In the genomic region with DNA sequence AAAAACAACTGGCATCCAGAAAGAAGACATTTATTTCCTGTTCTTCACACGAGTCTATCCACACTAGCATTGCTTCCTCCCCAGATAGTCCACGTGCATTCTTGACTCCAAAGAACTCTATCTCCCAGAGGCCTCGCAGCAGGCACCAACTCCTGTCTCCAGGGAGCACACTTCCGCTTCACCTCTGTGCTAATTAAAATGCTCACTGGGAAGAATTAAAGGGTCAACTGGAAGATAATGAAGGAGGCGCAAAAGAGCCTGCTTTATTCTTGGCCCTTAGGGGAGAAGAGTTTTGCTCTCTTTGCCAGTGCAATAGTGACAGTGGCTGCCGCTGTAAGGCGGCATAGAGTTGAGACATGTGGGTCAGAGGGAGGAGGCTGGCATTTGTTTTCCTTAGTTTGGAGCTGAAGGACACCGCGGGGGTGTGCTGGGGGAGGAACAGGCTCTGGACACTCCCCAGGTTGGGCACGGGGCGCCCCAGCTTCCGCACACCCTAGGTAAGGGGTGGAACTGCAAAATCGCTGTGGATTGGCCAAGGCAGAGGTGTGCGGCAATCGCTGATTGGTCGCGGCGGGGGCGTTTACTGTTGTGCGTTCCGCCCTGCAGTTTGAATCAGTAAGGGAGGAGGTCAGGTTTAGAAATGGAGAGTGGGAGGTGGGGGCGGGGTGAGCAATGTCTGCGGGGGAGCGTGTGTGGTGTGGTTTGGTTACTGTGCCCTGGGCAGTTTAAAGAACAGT, we compare ENCODE assay signal across 8 mouse cellular contexts. TPM values are rescaled to one million over a fixed set of nuclear protein-coding genes. Genes with fewer than 3 reads are reported as not detected.
DNase-seq lines count a peak whose midpoint lies in the region; ATAC-seq and TF ChIP-seq lines count a peak whose summit lies in the region.

No protein-coding gene starts in this region.

- DNase-seq in A20 (ENCODE audit: low read depth, low spot score), result peak; percentile 96
- DNase-seq in heart, adult 2 months, result peak; percentile 89 to 94
- DNase-seq in kidney, adult 8-10 months, result peak; percentile 95 to 97
- DNase-seq in midbrain, embryonic 14.5 days, result peak; percentile 91
- peak; percentile 77 to 81 for DNase-seq in spleen, adult 18-20 months

- intact Hi-C loops in heart, adult 2 months (cut with DNase I), result no loop called here

- peaks cover 38% of the 10 kb centered on the region for H3K4me1 ChIP-seq in bone marrow macrophage, adult 2 months (ENCODE audit: control insufficient read depth, insufficient read depth, low read length)
- H3K4me1 ChIP-seq in embryonic facial prominence, embryonic 15.5 days, result peaks cover 36% of the 10 kb centered on the region
- H3K4me1 ChIP-seq in heart, adult 2 months (ENCODE audit: control insufficient read depth, insufficient read depth, low read length), result peaks cover 6% of the 10 kb centered on the region
- peaks cover 25% of the 10 kb centered on the region for H3K4me1 ChIP-seq in limb, embryonic 12.5 days (replicated peaks)
- H3K4me1 ChIP-seq in midbrain, embryonic 14.5 days (ENCODE audit: control insufficient read depth, insufficient read depth, low read length), result peaks cover 17% of the 10 kb centered on the region

- H3K4me3 ChIP-seq in bone marrow macrophage, adult 2 months (ENCODE audit: insufficient read depth, low read length), result peak overlapping the region; percentile 49
- peak overlapping the region; percentile 47 for H3K4me3 ChIP-seq in embryonic facial prominence, embryonic 15.5 days (replicated peaks)
- peak overlapping the region; percentile 47 for H3K4me3 ChIP-seq in heart, adult 2 months
- peak overlapping the region; percentile 42 for H3K4me3 ChIP-seq in limb, embryonic 12.5 days (replicated peaks)
- H3K4me3 ChIP-seq in midbrain, embryonic 14.5 days (replicated peaks; ENCODE audit: low read depth, low read length), result peak overlapping the region; percentile 43

- peak overlapping the region; percentile 79 for H3K27ac ChIP-seq in bone marrow macrophage, adult 2 months (ENCODE audit: insufficient read depth, low read depth, low read length)
- peak overlapping the region; percentile 90 for H3K27ac ChIP-seq in embryonic facial prominence, embryonic 15.5 days (replicated peaks)
- peak overlapping the region; percentile 83 for H3K27ac ChIP-seq in heart, adult 2 months
- peak overlapping the region; percentile 88 for H3K27ac ChIP-seq in limb, embryonic 12.5 days
- peak overlapping the region; percentile 64 for H3K27ac ChIP-seq in midbrain, embryonic 14.5 days (replicated peaks; ENCODE audit: low read depth, low read length)

- TF ChIP-seq CTCF in bone marrow macrophage, adult 2 months (IDR thresholded peaks at IDR 0.05; ENCODE audit: low read depth, low read length), result no peak
- TF ChIP-seq CTCF in heart, adult 2 months (IDR thresholded peaks at IDR 0.05), result no peak

- H3K27me3 ChIP-seq in embryonic facial prominence, embryonic 15.5 days, result no peaks in the 10 kb centered on the region
- no peaks in the 10 kb centered on the region for H3K27me3 ChIP-seq in heart, adult 2 months (ENCODE audit: control insufficient read depth, insufficient read depth, low read length)
- no peaks in the 10 kb centered on the region for H3K27me3 ChIP-seq in limb, embryonic 12.5 days
- H3K27me3 ChIP-seq in midbrain, embryonic 14.5 days (ENCODE audit: control insufficient read depth, insufficient read depth, low read length), result no peaks in the 10 kb centered on the region

- under 1% methylated on average over 24 of the region's 24 CpGs for WGBS in embryonic facial prominence, embryonic 15.5 days
- WGBS in heart, adult 2 months, result under 1% methylated on average over 24 of the region's 24 CpGs
- 2% methylated on average over 24 of the region's 24 CpGs for WGBS in limb, embryonic 12.5 days
- WGBS in midbrain, embryonic 14.5 days, result under 1% methylated on average over 24 of the region's 24 CpGs

- ATAC-seq in embryonic facial prominence, embryonic 15.5 days (ENCODE audit: insufficient number of reproducible peaks, low FRiP score, low TSS enrichment, low read depth), result peak; percentile 96
- peak; percentile 97 for ATAC-seq in limb, embryonic 12.5 days (ENCODE audit: insufficient number of reproducible peaks, insufficient read depth, low FRiP score, low TSS enrichment, low read depth)
- ATAC-seq in midbrain, embryonic 14.5 days (ENCODE audit: low FRiP score, low TSS enrichment), result peak; percentile 91

- H3K4me2 ChIP-seq in embryonic facial prominence, embryonic 15.5 days (replicated peaks), result peak overlapping the region; percentile 73
- peak overlapping the region; percentile 63 for H3K4me2 ChIP-seq in limb, embryonic 12.5 days
- H3K4me2 ChIP-seq in midbrain, embryonic 14.5 days (ENCODE audit: low read length), result peak overlapping the region; percentile 74

- no peaks in the 10 kb centered on the region for H3K79me2 ChIP-seq in heart, adult 2 months (replicated peaks; ENCODE audit: control insufficient read depth, insufficient read depth, low read length)

- peak; percentile 82 for TF ChIP-seq EP300 in heart, adult 2 months (IDR thresholded peaks at IDR 0.05; ENCODE audit: insufficient read depth, low read depth, low read length)

- peak overlapping the region; percentile 15 for H3K9ac ChIP-seq in embryonic facial prominence, embryonic 15.5 days
- peak overlapping the region; percentile 35 for H3K9ac ChIP-seq in heart, adult 2 months (ENCODE audit: low read depth, low read length)
- H3K9ac ChIP-seq in limb, embryonic 12.5 days (replicated peaks), result peak overlapping the region; percentile 35
- H3K9ac ChIP-seq in midbrain, embryonic 14.5 days (replicated peaks; ENCODE audit: low read length), result peak overlapping the region; percentile 42

- H3K9me3 ChIP-seq in embryonic facial prominence, embryonic 15.5 days (replicated peaks), result no peaks in the 10 kb centered on the region
- no peaks in the 10 kb centered on the region for H3K9me3 ChIP-seq in limb, embryonic 12.5 days
- no peaks in the 10 kb centered on the region for H3K9me3 ChIP-seq in midbrain, embryonic 14.5 days (ENCODE audit: control insufficient read depth, low read length)

- TF ChIP-seq POLR2A in bone marrow macrophage, adult 2 months (IDR thresholded peaks at IDR 0.05; ENCODE audit: borderline replicate concordance, low read depth, low read length), result no peak
- TF ChIP-seq POLR2A in heart, adult 2 months (IDR thresholded peaks at IDR 0.05; ENCODE audit: insufficient read depth, low read depth, low read length), result peak; percentile 56

- no peaks in the 10 kb centered on the region for H3K36me3 ChIP-seq in embryonic facial prominence, embryonic 15.5 days
- no peaks in the 10 kb centered on the region for H3K36me3 ChIP-seq in heart, adult 2 months (ENCODE audit: control insufficient read depth, insufficient read depth, low read length)
- H3K36me3 ChIP-seq in limb, embryonic 12.5 days, result no peaks in the 10 kb centered on the region
- H3K36me3 ChIP-seq in midbrain, embryonic 14.5 days (ENCODE audit: control insufficient read depth, insufficient read depth, low read length), result no peaks in the 10 kb centered on the region

RNA-seq across cellular contexts. Expression of a gene that starts 2.0 kb away (rescaled TPM):
- 87.0 and 93.0 TPM in 2 replicates for polyA plus RNA-seq in bone marrow macrophage, adult 2 months (2012; ENCODE audit: insufficient read depth, insufficient read length, missing spikeins)
- polyA plus RNA-seq in embryonic facial prominence, embryonic 15.5 days (2015; fragmentation: Nextera tagmentation; extraction: Ambion mirVana), result 63.0 and 65.1 TPM in 2 replicates
- 100 to 1,000 TPM; 219 to 306 TPM for total RNA-seq in heart, adult 2 months (2021)
- 142 and 198 TPM in 2 replicates for polyA plus RNA-seq in heart, adult 2 months (2012; rRNA removed)
- 50.4 and 56.5 TPM in 2 replicates for polyA plus RNA-seq in limb, embryonic 12.5 days (2016; fragmentation: Nextera tagmentation; extraction: Ambion mirVana)
- polyA plus RNA-seq in midbrain, embryonic 14.5 days (2014; fragmentation: Nextera tagmentation; extraction: Ambion mirVana), result 14.9 and 16.9 TPM in 2 replicates

RNA-seq across cellular contexts. Expression of a gene that starts 13.3 kb away (rescaled TPM):
- 2.0 and 2.5 TPM in 2 replicates for polyA plus RNA-seq in bone marrow macrophage, adult 2 months (2012; ENCODE audit: insufficient read depth, insufficient read length, missing spikeins)
- 2.1 and 3.3 TPM in 2 replicates for polyA plus RNA-seq in embryonic facial prominence, embryonic 15.5 days (2015; fragmentation: Nextera tagmentation; extraction: Ambion mirVana)
- total RNA-seq in heart, adult 2 months (2021), result under 1 TPM in 1 of 2 experiments, not detected in 1; 0.76 TPM
- 0.45 and 0.47 TPM in 2 replicates for polyA plus RNA-seq in heart, adult 2 months (2012; rRNA removed)
- polyA plus RNA-seq in limb, embryonic 12.5 days (2016; fragmentation: Nextera tagmentation; extraction: Ambion mirVana), result 0.55 and 1.1 TPM in 2 replicates
- not detected in 2 replicates for polyA plus RNA-seq in midbrain, embryonic 14.5 days (2014; fragmentation: Nextera tagmentation; extraction: Ambion mirVana)

RNA-seq across cellular contexts. Expression of a gene that starts 41.8 kb away (rescaled TPM):
- polyA plus RNA-seq in bone marrow macrophage, adult 2 months (2012; ENCODE audit: insufficient read depth, insufficient read length, missing spikeins), result 1.0 and 1.6 TPM in 2 replicates
- polyA plus RNA-seq in embryonic facial prominence, embryonic 15.5 days (2015; fragmentation: Nextera tagmentation; extraction: Ambion mirVana), result 7.5 and 7.6 TPM in 2 replicates
- 1 to 10 TPM; 2.9 to 3.2 TPM for total RNA-seq in heart, adult 2 months (2021)
- polyA plus RNA-seq in heart, adult 2 months (2012; rRNA removed), result 6.7 and 7.2 TPM in 2 replicates
- 1.4 TPM in 2 replicates for polyA plus RNA-seq in limb, embryonic 12.5 days (2016; fragmentation: Nextera tagmentation; extraction: Ambion mirVana)
- polyA plus RNA-seq in midbrain, embryonic 14.5 days (2014; fragmentation: Nextera tagmentation; extraction: Ambion mirVana), result 0.53 and 0.77 TPM in 2 replicates

RNA-seq across cellular contexts. Expression of a gene that starts 41.9 kb away (rescaled TPM):
- polyA plus RNA-seq in bone marrow macrophage, adult 2 months (2012; ENCODE audit: insufficient read depth, insufficient read length, missing spikeins), result 21.3 and 26.7 TPM in 2 replicates
- 27.5 and 29.6 TPM in 2 replicates for polyA plus RNA-seq in embryonic facial prominence, embryonic 15.5 days (2015; fragmentation: Nextera tagmentation; extraction: Ambion mirVana)
- 10 to 100 TPM; 27.3 to 29.6 TPM for total RNA-seq in heart, adult 2 months (2021)
- 20.9 and 36.0 TPM in 2 replicates for polyA plus RNA-seq in heart, adult 2 months (2012; rRNA removed)
- 26.0 and 27.1 TPM in 2 replicates for polyA plus RNA-seq in limb, embryonic 12.5 days (2016; fragmentation: Nextera tagmentation; extraction: Ambion mirVana)
- 9.5 and 10.2 TPM in 2 replicates for polyA plus RNA-seq in midbrain, embryonic 14.5 days (2014; fragmentation: Nextera tagmentation; extraction: Ambion mirVana)

RNA-seq across cellular contexts. Expression of a gene that starts 47.3 kb away (rescaled TPM):
- polyA plus RNA-seq in bone marrow macrophage, adult 2 months (2012; ENCODE audit: insufficient read depth, insufficient read length, missing spikeins), result not detected in 2 replicates
- polyA plus RNA-seq in embryonic facial prominence, embryonic 15.5 days (2015; fragmentation: Nextera tagmentation; extraction: Ambion mirVana), result 0.95 and 1.2 TPM in 2 replicates
- not detected for total RNA-seq in heart, adult 2 months (2021)
- polyA plus RNA-seq in heart, adult 2 months (2012; rRNA removed), result not detected in 2 replicates
- polyA plus RNA-seq in limb, embryonic 12.5 days (2016; fragmentation: Nextera tagmentation; extraction: Ambion mirVana), result not detected in 2 replicates
- not detected in 2 replicates for polyA plus RNA-seq in midbrain, embryonic 14.5 days (2014; fragmentation: Nextera tagmentation; extraction: Ambion mirVana)

Comparison
In these comparisons a context has a peak if more than half of its experiments do, and no peak if none do; other contexts are left out.
1. Peak in every context shown above with its lines: DNase-seq, ATAC-seq, H3K4me3 ChIP-seq and H3K27ac ChIP-seq.